Mouse (Mus musculus): Measurements from ENCODE around the gene Gtf3c6. TPM values are rescaled to one million over a fixed set of nuclear protein-coding genes. Genes with fewer than 3 reads are reported as not detected.

Gtf3c6 gene
- total and polyA plus RNA-seq, 3 experiments, result 32.5 to 107 (median 32.7) TPM

DNA sequence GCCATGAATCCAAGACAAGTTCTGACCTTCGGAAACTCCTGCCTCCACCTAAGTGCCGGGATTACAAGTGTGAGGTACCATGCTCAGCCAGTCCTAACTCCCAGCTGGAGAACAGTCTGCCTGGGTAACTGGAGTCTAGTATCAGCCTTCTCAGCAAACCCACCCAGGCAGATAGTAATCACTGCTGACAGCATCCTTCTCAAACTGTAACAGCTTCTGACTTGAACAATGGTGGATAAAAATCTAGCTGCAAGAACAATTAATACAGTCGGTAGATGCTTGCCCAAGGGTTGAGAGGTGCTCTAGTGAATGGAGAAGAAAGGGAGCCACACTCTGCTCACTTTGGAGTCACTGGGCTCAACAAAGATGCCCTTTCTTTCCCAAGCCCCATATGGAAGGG lies 13.3 kb upstream of the Gtf3c6 start:
- H3K27me3 ChIP-seq (replicated peaks), result no peaks in the 10 kb centered on the region
- in situ Hi-C loops (cut with MboI; ENCODE audit: low pct_ligation_motif_present, low pct_unique_long_range_greater_than_20kb, low sequenced_read_pairs) (no loop called here), dilution Hi-C loops (cut with MboI; ENCODE audit: extremely low pct_ligation_motif_present, extremely low pct_unique_long_range_greater_than_20kb, low sequenced_read_pairs) (no loop called here)
- no peaks in the 10 kb centered on the region for H3K79me2 ChIP-seq (replicated peaks; ENCODE audit: control insufficient read depth, extremely low read depth, insufficient read depth, poor library complexity, severe bottlenecking)
- no peaks in the 10 kb centered on the region for H3K36me3 ChIP-seq (replicated peaks in 1 of 2; ENCODE audit: control insufficient read depth in 1 of 2, insufficient read depth in 1 of 2, low read length in 1 of 2)
- no peaks in the 10 kb centered on the region for H3K9me3 ChIP-seq (replicated peaks; ENCODE audit: low read length)
- no peak overlapping the region for H3K4me3 ChIP-seq (replicated peaks in 1 of 3; ENCODE audit: low read depth in 2 of 3, low read length in 2 of 3, poor library complexity in 1 of 3)
- no peak overlapping the region for H3K27ac ChIP-seq (ENCODE audit: insufficient read depth, low read depth)
- H3K4me1 ChIP-seq (ENCODE audit: control insufficient read depth in 1 of 2, insufficient read depth in 2 of 2), result peaks cover 7 to 19% of the 10 kb centered on the region in 2 experiments; a peak in 3 of 4 replicates
- no peak for TF ChIP-seq RAD21 (IDR thresholded peaks at IDR 0.05; ENCODE audit: low read depth, low read length)
- TF ChIP-seq PAX5 (IDR thresholded peaks at IDR 0.05; ENCODE audit: low read length), result no peak
- no peak for TF ChIP-seq HCFC1 (IDR thresholded peaks at IDR 0.05; ENCODE audit: low read depth, low read length)
- no peak for TF ChIP-seq MYC (IDR thresholded peaks at IDR 0.05; ENCODE audit: low read depth, low read length)
- no peak for TF ChIP-seq POLR2A (IDR thresholded peaks at IDR 0.05; ENCODE audit: low read depth, low read length)
- no peak for TF ChIP-seq TCF12 (IDR thresholded peaks at IDR 0.05; ENCODE audit: low read depth, low read length)
- no peak for TF ChIP-seq E2F4 (IDR thresholded peaks at IDR 0.05; ENCODE audit: insufficient replicate concordance, low read depth, low read length)
- no peak for TF ChIP-seq RCOR1 (conservative IDR thresholded peaks at IDR 0.05; ENCODE audit: low read depth, low read length)
- TF ChIP-seq SIN3A (IDR thresholded peaks at IDR 0.05; ENCODE audit: low read length), result no peak
- TF ChIP-seq ZMIZ1 (IDR thresholded peaks at IDR 0.05; ENCODE audit: low read depth, low read length), result no peak
- no peak for TF ChIP-seq UBTF (IDR thresholded peaks at IDR 0.05; ENCODE audit: low read depth, low read length)
- TF ChIP-seq NRF1 (IDR thresholded peaks at IDR 0.05; ENCODE audit: low read depth, low read length), result no peak
- no peak overlapping the region for H3K4me2 ChIP-seq (ENCODE audit: insufficient read depth, low read depth, poor library complexity, severe bottlenecking)
- DNase-seq (ENCODE audit: extremely low read depth), result no peak
- H3K9ac ChIP-seq (ENCODE audit: insufficient read depth, low read depth), result no peak overlapping the region

DNA sequence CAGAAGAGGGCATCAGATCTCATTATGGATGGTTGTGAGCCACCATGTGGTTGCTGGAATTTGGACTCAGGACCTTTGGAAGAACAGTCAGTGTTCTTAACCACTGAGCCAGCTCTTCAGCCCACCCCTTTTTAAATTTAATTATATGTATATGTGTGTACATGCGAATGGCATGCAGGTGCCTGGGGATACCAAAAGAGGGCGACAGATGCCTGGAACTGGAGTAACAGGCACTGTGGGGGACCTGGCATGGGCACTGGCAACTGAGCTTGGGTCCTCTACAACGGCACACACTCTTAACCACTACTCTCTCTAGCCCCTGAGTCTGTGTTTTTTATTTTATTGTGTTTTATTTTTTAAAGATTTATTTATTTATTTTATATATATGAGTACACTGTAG lies 7.0 kb upstream of the Gtf3c6 start:
- Histone ChIP-seq H3K4me2 (ENCODE audit: insufficient read depth, low read depth, poor library complexity, severe bottlenecking) (no peak overlapping the region), H3K4me3 (replicated peaks in 1 of 3; ENCODE audit: low read depth in 2 of 3, low read length in 2 of 3, poor library complexity in 1 of 3) (no peak overlapping the region), H3K79me2 (replicated peaks; ENCODE audit: control insufficient read depth, extremely low read depth, insufficient read depth, poor library complexity, severe bottlenecking) (no peaks in the 10 kb centered on the region), H3K4me1 (ENCODE audit: control insufficient read depth in 1 of 2, insufficient read depth in 2 of 2) (peaks cover 4 to 13% of the 10 kb centered on the region in 2 experiments; a peak in 3 of 4 replicates), H3K27ac (ENCODE audit: insufficient read depth, low read depth) (no peak overlapping the region), H3K36me3 (replicated peaks in 1 of 2; ENCODE audit: control insufficient read depth in 1 of 2, insufficient read depth in 1 of 2, low read length in 1 of 2) (no peaks in the 10 kb centered on the region), H3K9me3 (replicated peaks; ENCODE audit: low read length) (no peaks in the 10 kb centered on the region), H3K9ac (ENCODE audit: insufficient read depth, low read depth) (no peak overlapping the region), H3K27me3 (replicated peaks) (no peaks in the 10 kb centered on the region)
- in situ Hi-C loops (cut with MboI; ENCODE audit: low pct_ligation_motif_present, low pct_unique_long_range_greater_than_20kb, low sequenced_read_pairs), result no loop called here
- no peak for TF ChIP-seq UBTF (IDR thresholded peaks at IDR 0.05; ENCODE audit: low read depth, low read length)
- no peak for TF ChIP-seq SMC3 (IDR thresholded peaks at IDR 0.05; ENCODE audit: low read depth, low read length)
- TF ChIP-seq RAD21 (IDR thresholded peaks at IDR 0.05; ENCODE audit: low read depth, low read length), result peak; percentile 13
- TF ChIP-seq CTCF (conservative IDR thresholded peaks at IDR 0.05 in 1 of 2, IDR thresholded peaks at IDR 0.05 in 1 of 2; ENCODE audit: low read depth in 2 of 2, low read length in 2 of 2), result 0 out of 4 replicates have a peak, but pooled peaks of 1 of the 2 experiments have one; percentile 7
- DNase-seq (ENCODE audit: extremely low read depth), result no peak
- dilution Hi-C loops (cut with MboI; ENCODE audit: extremely low pct_ligation_motif_present, extremely low pct_unique_long_range_greater_than_20kb, low sequenced_read_pairs), result no loop called here

DNA sequence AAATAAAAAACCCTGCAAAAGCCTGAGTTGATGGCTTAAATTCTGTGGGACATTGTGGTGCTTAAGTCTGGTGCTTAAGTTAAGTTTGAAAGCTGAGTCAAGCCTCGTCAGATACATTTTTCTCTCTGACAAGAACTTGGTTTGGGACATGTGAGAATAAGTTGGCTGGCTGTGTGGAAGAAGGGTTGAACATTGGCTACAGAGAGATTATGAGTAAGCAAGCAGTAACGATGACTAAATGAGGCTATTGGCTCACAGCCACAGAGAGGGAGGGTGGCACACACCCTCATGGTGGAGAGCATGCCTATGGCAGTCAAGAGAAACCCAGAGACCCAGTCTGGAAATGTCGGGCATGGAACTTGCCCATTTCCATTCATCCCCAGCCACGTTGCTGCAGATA lies 5.8 kb upstream of the Gtf3c6 start:
- in situ Hi-C loops (cut with MboI; ENCODE audit: low pct_ligation_motif_present, low pct_unique_long_range_greater_than_20kb, low sequenced_read_pairs), result no loop called here
- Histone ChIP-seq H3K27ac (ENCODE audit: insufficient read depth, low read depth) (no peak overlapping the region), H3K4me3 (replicated peaks in 1 of 3; ENCODE audit: low read depth in 2 of 3, low read length in 2 of 3, poor library complexity in 1 of 3) (no peak overlapping the region), H3K4me1 (ENCODE audit: control insufficient read depth in 1 of 2, insufficient read depth in 2 of 2) (peaks cover 4 to 20% of the 10 kb centered on the region in 2 experiments; a peak in 3 of 4 replicates), H3K79me2 (replicated peaks; ENCODE audit: control insufficient read depth, extremely low read depth, insufficient read depth, poor library complexity, severe bottlenecking) (no peaks in the 10 kb centered on the region), H3K9me3 (replicated peaks; ENCODE audit: low read length) (no peaks in the 10 kb centered on the region), H3K9ac (ENCODE audit: insufficient read depth, low read depth) (no peak overlapping the region), H3K27me3 (replicated peaks) (no peaks in the 10 kb centered on the region), H3K4me2 (ENCODE audit: insufficient read depth, low read depth, poor library complexity, severe bottlenecking) (no peak overlapping the region), H3K36me3 (replicated peaks in 1 of 2; ENCODE audit: control insufficient read depth in 1 of 2, insufficient read depth in 1 of 2, low read length in 1 of 2) (no peaks in the 10 kb centered on the region)
- dilution Hi-C loops (cut with MboI; ENCODE audit: extremely low pct_ligation_motif_present, extremely low pct_unique_long_range_greater_than_20kb, low sequenced_read_pairs), result no loop called here
- TF ChIP-seq POLR2AphosphoS2 (IDR thresholded peaks at IDR 0.05; ENCODE audit: low read depth, low read length) (no peak), MXI1 (IDR thresholded peaks at IDR 0.05; ENCODE audit: low read depth, low read length) (no peak), CHD1 (IDR thresholded peaks at IDR 0.05; ENCODE audit: low read depth, low read length) (no peak), MAZ (IDR thresholded peaks at IDR 0.05; ENCODE audit: low read depth, low read length) (no peak), NELFE (IDR thresholded peaks at IDR 0.05; ENCODE audit: low read depth, low read length) (no peak), JUN (IDR thresholded peaks at IDR 0.05; ENCODE audit: insufficient read depth, low read depth, low read length) (no peak), ZKSCAN1 (IDR thresholded peaks at IDR 0.05; ENCODE audit: borderline replicate concordance, low read depth, low read length) (no peak), GABPA (IDR thresholded peaks at IDR 0.05; ENCODE audit: insufficient replicate concordance, low read depth, low read length) (no peak), NRF1 (IDR thresholded peaks at IDR 0.05; ENCODE audit: low read depth, low read length) (no peak), MAX (IDR thresholded peaks at IDR 0.05; ENCODE audit: low read length) (no peak)
- DNase-seq (ENCODE audit: extremely low read depth), result no peak

All from CH12.LX (cell line).